Comparison of ENCODE assay signal across 16 mouse cellular contexts in the genomic region with DNA sequence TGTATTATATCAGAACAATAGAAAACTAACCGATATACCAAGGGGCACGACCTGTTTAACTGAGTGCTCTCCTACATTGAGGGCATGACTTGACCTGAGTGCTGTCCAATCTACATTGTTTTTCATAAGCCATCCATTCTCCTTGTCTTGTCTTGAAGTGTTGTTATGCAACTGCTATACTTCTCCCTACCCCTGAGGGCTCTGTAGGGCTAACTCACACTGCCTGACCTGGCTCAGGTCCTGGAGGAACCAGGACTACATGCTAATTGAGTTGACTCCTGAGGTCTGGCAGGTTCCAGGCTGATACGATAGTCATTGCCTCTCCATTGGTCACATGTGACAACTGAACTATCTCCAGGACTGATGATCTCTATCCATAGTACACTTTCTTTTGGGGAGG.
"Had no signal": no experiment of that assay in that cellular context is flagged by ENCODE, and none has a peak within 500 bp of the region (broad histone marks: within the 10 kb centered on the region; RNA-seq: fewer than 3 reads in every experiment).

No protein-coding gene starts in this region.

- H3K4me1 ChIP-seq: neural tube, embryonic 13.5 days; neural tube, embryonic 15.5 days; stomach, embryonic 15.5 days had no signal

- DNase-seq: retina, postnatal 1 day; right cerebral cortex, adult 18-20 months; right cerebral cortex, postnatal 14 days; right cerebral cortex, postnatal 25 days; right cerebral cortex, postnatal 4 days; spleen, adult 18-20 months; thymus, adult 18-20 months; thymus, adult 2 months; thymus, postnatal 14 days; thymus, postnatal 25 days; thymus, postnatal 36 days; thymus, postnatal 4 days had no signal

- H3K27ac ChIP-seq: neural tube, embryonic 13.5 days; neural tube, embryonic 15.5 days; stomach, embryonic 15.5 days; stomach, postnatal 0 days had no signal

- H3K27me3 ChIP-seq: neural tube, embryonic 13.5 days; neural tube, embryonic 15.5 days; stomach, embryonic 15.5 days had no signal

- H3K36me3 ChIP-seq: neural tube, embryonic 13.5 days; neural tube, embryonic 15.5 days; stomach, embryonic 15.5 days had no signal

- H3K9ac ChIP-seq: neural tube, embryonic 13.5 days; neural tube, embryonic 15.5 days; stomach, embryonic 15.5 days had no signal

- H3K4me2 ChIP-seq: neural tube, embryonic 13.5 days; neural tube, embryonic 15.5 days; stomach, embryonic 15.5 days had no signal

- H3K9me3 ChIP-seq: neural tube, embryonic 13.5 days; neural tube, embryonic 15.5 days; stomach, embryonic 15.5 days had no signal

- H3K4me3 ChIP-seq: neural tube, embryonic 13.5 days; neural tube, embryonic 15.5 days; stomach, embryonic 15.5 days had no signal
